Mouse (Mus musculus) heart, adult 10 weeks (tissue): ENCODE measurements around the gene Olfr1211. TPM values are rescaled to one million over a fixed set of nuclear protein-coding genes. Genes with fewer than 3 reads are reported as not detected.

ENCODE experiments used
- polyA plus RNA-seq: library from polyadenylated mRNA; stranded (reverse); fragments of 350-450 nt; fragmentation: Illumina TruSeq; extraction: RNeasy Lipid Tissue Mini Kit (QIAGEN cat#74804); gene quantifications from one replicate; pipeline ENCODE4 v1.2.3, GENCODE M21; 2014; ENCODE audit warnings: low read depth, low replicate concordance

Gene Olfr1211
- not detected for polyA plus RNA-seq

DNA sequence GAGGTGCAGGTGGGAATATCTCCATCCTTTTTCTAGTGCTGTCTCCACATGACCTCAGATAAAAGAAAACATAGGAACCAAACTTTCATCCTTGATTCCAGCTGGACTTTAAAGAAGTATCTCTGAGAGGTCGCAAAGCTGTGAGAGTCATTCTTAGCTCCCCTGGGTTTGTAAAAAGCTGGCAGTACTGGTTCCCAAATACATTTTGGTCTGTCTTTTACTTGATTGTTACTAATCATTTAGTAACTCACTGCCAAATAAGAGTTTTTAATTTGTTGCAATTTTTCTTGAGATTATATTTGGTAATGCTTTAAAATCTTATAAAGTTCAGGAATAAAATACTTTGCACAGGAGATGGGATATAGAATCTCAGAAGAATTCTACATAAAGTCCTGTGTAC is at the start of gene Olfr1211:
TSS of gene Olfr1211 (minus strand) at position 101 of the 400 bp plus-strand sequence.

DNA sequence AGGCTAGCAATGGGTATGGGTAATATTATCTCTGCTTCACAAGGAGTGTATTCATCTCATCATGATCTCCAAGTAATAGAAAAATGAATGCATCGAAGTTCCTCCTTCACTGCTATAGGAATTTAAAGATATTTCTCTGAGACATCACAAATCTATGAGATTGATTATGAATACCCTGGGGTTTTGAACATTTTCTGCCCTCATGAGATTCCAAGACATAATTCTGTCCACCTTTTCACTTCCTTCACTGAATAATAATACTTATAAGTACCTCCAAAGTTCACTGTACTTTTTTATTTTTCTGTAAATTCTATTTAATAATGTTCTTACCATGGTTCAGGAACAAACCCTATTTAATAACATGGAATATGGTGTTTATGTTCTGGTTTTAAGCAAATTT is 42.3 kb upstream of the Olfr1211 start, which contains the start of gene Gm13762:
TSS of gene Gm13762 (minus strand) at position 101 of the 400 bp plus-strand sequence.

GRCm38 (mm10) chr2:88953669-88954068 is 15.8 kb upstream of the Olfr1211 start, which contains the start of gene Olfr1212:
Gene Olfr1212 (plus strand): TSS chr2:88953969.

DNA sequence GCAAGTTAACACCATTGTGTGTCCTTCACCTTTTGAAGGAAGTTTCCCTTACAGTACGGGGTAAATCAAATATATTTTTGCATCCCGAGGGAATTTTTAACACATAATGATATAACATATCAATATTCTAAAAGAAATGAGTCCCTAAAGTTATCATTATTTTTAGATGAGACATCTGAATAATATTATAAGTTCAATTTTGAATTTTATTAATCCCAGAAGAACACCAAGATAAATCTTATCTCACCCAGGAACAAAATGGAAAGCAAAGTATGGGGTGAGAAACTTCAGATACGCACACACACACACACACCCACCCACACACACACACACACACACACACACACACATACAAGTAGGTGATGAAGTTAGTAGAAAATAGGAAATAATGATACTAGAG is 22.9 kb downstream of the Olfr1211 start, which contains the start of gene Olfr1209:
TSS of gene Olfr1209 (minus strand) at position 101 of the 400 bp plus-strand sequence.

GRCm38 (mm10) chr2:88902211-88902610 is 35.7 kb downstream of the Olfr1211 start, which contains the start of gene Olfr1208:
Gene Olfr1208 (minus strand): TSS chr2:88902311.

Other genes with a start within 250 kb of the Olfr1211 start
- gene Olfr1195, start 248.9 kb downstream of the Olfr1211 start, polyA plus RNA-seq: not detected
- gene Olfr1196, start 233.5 kb downstream of the Olfr1211 start, polyA plus RNA-seq: not detected
- not detected for gene Olfr1197, start 205.7 kb downstream of the Olfr1211 start, polyA plus RNA-seq
- not detected for gene Olfr1198, start 186.7 kb downstream of the Olfr1211 start, polyA plus RNA-seq
- gene Olfr1199, start 177.6 kb downstream of the Olfr1211 start, polyA plus RNA-seq: not detected
- not detected for gene Olfr1200, start 167.6 kb downstream of the Olfr1211 start, polyA plus RNA-seq
- not detected for gene Olfr1201, start 145.1 kb downstream of the Olfr1211 start, polyA plus RNA-seq
- not detected for gene Olfr1202, start 123.6 kb downstream of the Olfr1211 start, polyA plus RNA-seq
- not detected for gene Olfr1205, start 108.4 kb downstream of the Olfr1211 start, polyA plus RNA-seq
- gene Olfr1204, start 88.8 kb downstream of the Olfr1211 start, polyA plus RNA-seq: not detected
- gene Olfr1206, start 74.9 kb downstream of the Olfr1211 start, polyA plus RNA-seq: not detected
- gene Olfr1208, start 35.8 kb downstream of the Olfr1211 start, polyA plus RNA-seq: not detected
- not detected for gene Olfr1209, start 23.0 kb downstream of the Olfr1211 start, polyA plus RNA-seq
- gene Olfr1212, start 15.9 kb upstream of the Olfr1211 start, polyA plus RNA-seq: not detected
- gene Gm13762, start 42.2 kb upstream of the Olfr1211 start, polyA plus RNA-seq: not detected
- not detected for gene Olfr1214, start 54.5 kb upstream of the Olfr1211 start, polyA plus RNA-seq
- not detected for gene Olfr1215, start 68.9 kb upstream of the Olfr1211 start, polyA plus RNA-seq
- gene Olfr1216, start 80.2 kb upstream of the Olfr1211 start, polyA plus RNA-seq: not detected
- not detected for gene Olfr1217, start 94.0 kb upstream of the Olfr1211 start, polyA plus RNA-seq
- gene Olfr1218, start 123.1 kb upstream of the Olfr1211 start, polyA plus RNA-seq: not detected
- gene Olfr1219, start 145.4 kb upstream of the Olfr1211 start, polyA plus RNA-seq: not detected
- not detected for gene Olfr1220, start 168.7 kb upstream of the Olfr1211 start, polyA plus RNA-seq
- gene Olfr1221, start 179.2 kb upstream of the Olfr1211 start, polyA plus RNA-seq: not detected
- not detected for gene Olfr1222, start 194.9 kb upstream of the Olfr1211 start, polyA plus RNA-seq
- not detected for gene Olfr1223, start 213.4 kb upstream of the Olfr1211 start, polyA plus RNA-seq
- not detected for gene Olfr1224-ps1, start 226.0 kb upstream of the Olfr1211 start, polyA plus RNA-seq
- not detected for gene Olfr1225, start 236.6 kb upstream of the Olfr1211 start, polyA plus RNA-seq